Mouse (Mus musculus) forebrain, embryonic 10.5 days (tissue): ENCODE measurements around the gene Pde2a. TPM values are rescaled to one million over a fixed set of nuclear protein-coding genes. Genes with fewer than 3 reads are reported as not detected.
A peak's percentile ranks its signal among the peaks of the same experiment; 100 is the strongest.
"Not testable (repeated sequence)": the region's sequence is repeated elsewhere in the genome, so short reads cannot be mapped to it uniquely, and the experiment has no call there.

Source experiments
- DNase-seq: peaks from one replicate; pipeline ENCODE4 v3.0.0-alpha.2; 2017; ENCODE audit warnings: low spot score; ENCODE audit errors: extremely low spot score
- H3K27ac ChIP-seq: fragments of 300-500 bp; sonication (generic); 2 replicates; pipeline ENCODE4 v1.5.1; 2016; ENCODE audit warnings: mild to moderate bottlenecking
- H3K27me3 ChIP-seq: fragments of 300-500 bp; sonication (generic); 2 replicates; pipeline ENCODE4 v1.6.1; 2016; ENCODE audit warnings: mild to moderate bottlenecking; ENCODE audit not compliant: poor library complexity, severe bottlenecking
- H3K36me3 ChIP-seq: fragments of 300-500 bp; sonication (generic); replicated peaks from 2 replicates; pipeline ENCODE4 v1.6.1; 2016; ENCODE audit warnings: mild to moderate bottlenecking, moderate library complexity
- H3K4me1 ChIP-seq: fragments of 300-500 bp; sonication (generic); 2 replicates; pipeline ENCODE4 v1.6.1; 2016
- H3K4me3 ChIP-seq: fragments of 300-500 bp; sonication (generic); 2 replicates; pipeline ENCODE4 v1.5.1; 2016; ENCODE audit warnings: mild to moderate bottlenecking, moderate library complexity
- H3K9me3 ChIP-seq: fragments of 300-500 bp; sonication (generic); 2 replicates; pipeline ENCODE4 v1.6.1; 2016; ENCODE audit warnings: mild to moderate bottlenecking, moderate library complexity
- WGBS: fragments of 180-500 bp; shearing (Covaris S2); methylation state at CpG from one replicate; pipeline ENCODE4 v1.1.7; 2016; 5-methylcytosine and 5-hydroxymethylcytosine counted together
- microRNA counts: library from miRNA; unstranded; fragments of <30 nt; microRNA quantifications from one replicate; lab custom pipeline; 2017
- microRNA-seq: library from miRNA; unstranded; fragments of <30 nt; microRNA quantifications from one replicate; pipeline ENCODE4, GENCODE M21; 2017
- polyA plus RNA-seq: library from polyadenylated mRNA; unstranded; fragments of >200 nt; fragmentation: Nextera tagmentation; extraction: Ambion mirVana; gene quantifications from 2 replicates; pipeline ENCODE4 v1.2.1, GENCODE M21; 2016

Pde2a gene
- polyA plus RNA-seq, 1 experiment from 2014 or later: 16.3 TPM

DNA sequence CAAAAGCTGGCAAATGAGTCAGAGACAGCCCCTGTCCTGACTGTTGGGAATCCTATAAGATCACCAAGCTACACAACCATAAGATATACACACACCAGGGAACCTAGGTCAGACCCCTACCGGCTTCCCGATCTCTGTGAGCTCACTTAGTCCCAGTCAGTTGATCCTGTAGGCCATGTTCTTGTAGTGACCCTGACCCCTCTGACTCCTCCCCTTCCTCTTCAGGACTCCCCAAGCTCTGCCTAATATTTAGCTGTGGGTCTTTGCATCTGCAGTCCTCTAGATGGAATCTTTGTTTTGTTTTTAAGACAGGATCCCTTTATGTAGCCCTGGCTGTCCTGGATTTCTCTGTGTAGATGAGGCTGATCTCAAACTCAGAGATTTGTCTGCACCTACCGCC, 127.8 kb downstream of the Pde2a start:
- Histone ChIP-seq H3K9me3 (no peaks in the 10 kb centered on the region), H3K27ac (no peak overlapping the region), H3K4me1 (0 out of 2 replicates have a peak, but pooled peaks cover 6% of the 10 kb centered on the region), H3K27me3 (no peaks in the 10 kb centered on the region), H3K36me3 (no peaks in the 10 kb centered on the region), H3K4me3 (no peak overlapping the region)
- 81% methylated on average over 3 of the region's 3 CpGs for WGBS
- DNase-seq: no peak

DNA sequence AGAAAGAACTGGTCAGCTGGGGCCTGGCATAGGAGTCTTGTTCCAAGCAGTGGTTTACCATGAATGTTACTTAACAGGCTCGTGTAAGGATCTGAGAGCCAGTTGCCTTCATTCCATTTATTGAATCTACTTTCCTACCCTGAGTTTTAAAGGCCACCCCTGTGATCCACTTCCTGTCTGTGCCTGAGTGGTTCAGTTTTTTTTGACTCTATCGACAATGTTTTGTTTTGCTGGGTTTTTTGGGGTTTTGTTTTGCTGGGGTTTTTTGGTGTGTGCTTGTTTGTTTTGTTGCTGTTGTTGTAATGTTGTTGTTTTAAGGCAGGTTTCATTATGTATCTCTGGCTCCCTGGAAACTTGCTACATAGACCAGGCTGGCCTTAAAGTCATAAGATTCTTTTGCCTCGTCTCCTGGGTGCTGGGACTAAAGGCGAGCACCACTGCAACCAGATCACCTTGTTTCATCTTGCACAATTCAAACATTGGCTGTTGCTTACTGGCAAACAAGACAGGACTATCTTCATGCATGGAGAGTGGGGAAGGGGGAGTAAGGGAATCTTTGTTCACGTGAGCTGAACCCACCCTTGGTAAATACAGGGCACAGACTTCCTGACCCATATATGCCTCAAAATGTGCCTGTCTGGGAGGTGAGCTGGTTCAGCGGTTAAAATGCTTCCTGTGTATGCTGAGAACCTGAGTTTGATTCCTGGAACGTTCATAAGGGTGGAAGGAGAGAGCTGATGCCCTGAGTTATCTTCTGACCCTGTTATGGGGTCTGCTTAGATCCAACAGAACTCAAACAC, 129.4 kb downstream of the Pde2a start:
- H3K9me3 ChIP-seq: no peaks in the 10 kb centered on the region
- 77% methylated on average over 7 of the region's 7 CpGs for WGBS
- H3K4me3 ChIP-seq: no peak overlapping the region
- H3K27me3 ChIP-seq: no peaks in the 10 kb centered on the region
- no peaks in the 10 kb centered on the region for H3K36me3 ChIP-seq
- no peak for DNase-seq
- H3K27ac ChIP-seq: no peak overlapping the region
- H3K4me1 ChIP-seq: 0 out of 2 replicates have a peak, but pooled peaks cover 6% of the 10 kb centered on the region

DNA sequence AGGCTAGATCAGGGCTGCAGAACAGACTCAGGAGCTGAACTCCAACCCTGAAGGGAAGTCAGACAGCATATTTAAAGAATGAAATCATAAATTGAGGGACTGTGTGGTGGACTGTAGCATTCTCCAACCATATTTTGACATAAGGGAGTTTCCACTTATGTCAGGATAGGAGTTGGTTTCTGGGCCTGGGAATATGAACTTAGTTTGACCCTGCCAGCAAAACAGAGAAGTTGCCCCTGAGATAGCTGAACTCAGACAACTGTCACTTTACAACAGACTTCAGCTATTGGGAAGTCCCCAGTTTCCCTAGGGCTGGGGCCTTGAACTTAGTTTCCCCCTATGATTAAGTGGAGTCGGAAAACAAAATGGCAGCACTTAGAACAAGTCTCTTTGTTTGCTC, 130.0 kb downstream of the Pde2a start:
- WGBS: 92% methylated on average over 1 of the region's 1 CpGs
- Histone ChIP-seq H3K4me1 (0 out of 2 replicates have a peak, but pooled peaks cover 6% of the 10 kb centered on the region), H3K27ac (no peak overlapping the region), H3K27me3 (no peaks in the 10 kb centered on the region), H3K4me3 (no peak overlapping the region), H3K9me3 (no peaks in the 10 kb centered on the region), H3K36me3 (no peaks in the 10 kb centered on the region)
- DNase-seq: no peak

DNA sequence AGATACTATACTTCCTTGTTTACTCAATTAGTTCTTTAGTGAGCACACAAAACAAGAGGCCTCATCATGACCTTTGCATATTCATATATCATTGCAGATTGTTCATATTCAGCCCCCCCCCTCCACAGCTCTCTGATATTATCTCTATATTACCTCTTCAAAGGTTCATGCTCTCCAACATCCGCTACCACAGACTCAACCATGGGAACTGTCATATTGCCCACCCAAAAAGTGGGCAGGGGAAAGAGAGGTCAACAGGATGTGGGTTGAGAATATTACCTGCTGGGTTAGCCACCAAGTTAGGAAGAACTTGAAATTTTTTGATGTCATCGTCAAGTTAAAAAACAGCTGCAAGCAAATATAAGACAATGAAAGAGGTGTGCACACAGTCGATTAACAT, 134.0 kb downstream of the Pde2a start:
- not testable (repeated sequence) for H3K27me3 ChIP-seq, H3K4me1 ChIP-seq, H3K9me3 ChIP-seq, DNase-seq, H3K27ac ChIP-seq, H3K36me3 ChIP-seq, H3K4me3 ChIP-seq
- WGBS: 88% methylated on average over 3 of the region's 3 CpGs

DNA sequence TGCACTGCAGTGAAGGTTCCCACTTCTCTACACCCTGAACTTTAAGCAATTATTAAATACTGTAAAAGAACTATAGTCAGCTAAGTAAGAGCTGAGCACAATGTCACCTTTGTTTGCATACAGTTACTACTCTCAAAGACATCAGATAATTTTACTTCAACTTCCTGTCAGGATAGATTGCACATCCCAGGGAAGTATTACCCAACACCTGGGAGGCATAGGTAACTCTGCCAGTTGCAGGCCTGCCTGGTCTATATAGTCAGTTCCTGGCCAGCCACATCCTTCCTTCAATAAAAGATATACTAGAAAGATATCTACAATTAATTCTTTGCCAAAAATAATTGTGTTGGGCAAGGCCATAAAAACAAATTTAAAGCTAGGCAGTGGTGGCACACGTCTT, 135.9 kb downstream of the Pde2a start:
- H3K27ac ChIP-seq: no peak overlapping the region
- H3K27me3 ChIP-seq: no peaks in the 10 kb centered on the region
- no peaks in the 10 kb centered on the region for H3K36me3 ChIP-seq
- H3K4me3 ChIP-seq: no peak overlapping the region
- no peaks in the 10 kb centered on the region for H3K4me1 ChIP-seq
- no peaks in the 10 kb centered on the region for H3K9me3 ChIP-seq
- DNase-seq: no peak
- WGBS: 69% methylated on average over 1 of the region's 1 CpGs

DNA sequence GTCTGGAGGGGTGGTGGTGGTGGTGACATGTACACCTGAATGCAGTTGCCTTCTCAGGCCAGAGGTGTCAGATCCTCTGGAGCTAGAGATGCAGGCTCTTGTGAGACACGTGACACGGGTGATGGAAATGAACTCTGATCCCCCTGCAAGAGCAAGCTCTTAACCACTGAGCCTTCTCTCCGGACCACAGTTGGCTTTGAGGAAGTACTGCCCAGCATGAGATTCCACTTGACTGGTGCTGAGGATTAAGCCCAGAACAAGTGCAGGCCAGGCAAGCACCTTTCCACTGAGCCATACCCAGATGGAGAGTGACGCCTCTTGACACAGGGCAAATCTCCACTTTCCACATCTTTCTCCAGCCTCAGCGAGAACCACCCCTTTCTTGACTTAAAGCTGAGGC, 137.9 kb downstream of the Pde2a start:
- not testable (repeated sequence) for H3K27ac ChIP-seq, DNase-seq, H3K9me3 ChIP-seq, H3K27me3 ChIP-seq, H3K4me3 ChIP-seq, H3K36me3 ChIP-seq, H3K4me1 ChIP-seq
- 78% methylated on average over 5 of the region's 5 CpGs for WGBS

MicroRNAs within 50 kb of the gene (microRNA counts, 519-probe panel; counts per million panel counts)
- 341 counts per million, percentile 65 among the panel's probes with 10 or more counts for microRNA mmu-miR-139-3p (lab: Ali Mortazavi, UCI)
- 341 counts per million, percentile 65 among the panel's probes with 10 or more counts for microRNA mmu-miR-139-5p (lab: Ali Mortazavi, UCI)

Small RNAs within 50 kb of the gene (microRNA-seq; reads per million reads assigned to microRNA genes)
- 1,760 reads per million, percentile 80 among the genes with 10 or more reads in this experiment for gene Mir139

Other genes starting within 250 kb of the Pde2a start
- 18.4 and 25.9 TPM in 2 replicates for gene Atg16l2, start 119.4 kb upstream of the Pde2a start, polyA plus RNA-seq
- gene Stard10, start 104.6 kb upstream of the Pde2a start, polyA plus RNA-seq: 9.1 and 9.6 TPM in 2 replicates
- 11.7 and 12.9 TPM in 2 replicates for gene Arap1, start 73.6 kb upstream of the Pde2a start, polyA plus RNA-seq
- not detected in 2 replicates for gene Gm45837, start 10.8 kb upstream of the Pde2a start, polyA plus RNA-seq
- gene Art2b, start 163.9 kb downstream of the Pde2a start, polyA plus RNA-seq: not detected in 2 replicates
- gene Clpb, start 241.9 kb downstream of the Pde2a start, polyA plus RNA-seq: 52.3 and 59.9 TPM in 2 replicates